Mouse (Mus musculus) spleen, adult 2 months (tissue): Measurements from ENCODE around the gene Zfp36l2.

Experiments
- CTCF ChIP-seq: fragments of 200-500 bp; IDR thresholded peaks from 2 replicates; pipeline ENCODE4 v1.5.1; 2011; ENCODE audit warnings: mild to moderate bottlenecking, inconsistent platforms; ENCODE audit not compliant: insufficient read depth, insufficient read length, insufficient replicate concordance; ENCODE audit errors: extremely low read depth
- POLR2A ChIP-seq: fragments of 200-500 bp; IDR thresholded peaks from 2 replicates; pipeline ENCODE4 v1.6.1; 2011; ENCODE audit warnings: low read depth, low read length, inconsistent platforms

DNA sequence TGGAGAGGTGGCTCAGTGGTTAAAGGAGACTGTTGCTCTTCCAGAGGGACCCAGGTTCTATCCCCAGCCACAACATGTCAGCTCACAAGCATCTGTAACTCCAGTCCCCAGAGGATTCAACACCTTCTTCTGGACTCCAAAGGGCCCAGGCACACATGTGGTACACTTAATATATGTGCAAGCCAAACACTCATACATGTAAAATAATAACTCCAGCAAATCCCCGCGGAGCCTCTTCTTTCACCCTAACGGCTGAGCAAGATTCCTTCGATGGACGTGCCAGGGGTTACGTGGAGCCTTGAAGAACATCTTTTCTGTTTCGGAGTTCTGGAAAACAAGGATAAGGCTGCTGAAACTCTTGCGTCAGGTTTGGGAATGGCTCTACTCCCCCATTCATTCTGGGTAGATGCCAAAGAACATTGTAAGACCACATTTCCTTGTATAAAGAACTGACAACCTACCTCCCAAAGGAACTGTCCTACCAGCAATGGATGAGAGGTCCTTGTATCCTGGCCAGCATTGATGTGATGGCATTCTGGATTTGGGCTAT is 25.5 kb downstream of the Zfp36l2 start:
- TF ChIP-seq CTCF, result no peak
- no peak for TF ChIP-seq POLR2A
